Mouse (Mus musculus): ENCODE results near the gene Tmem33.
A peak's percentile ranks its signal among the peaks of the same experiment; 100 is the strongest.

- TF ChIP-seq MAFK (IDR thresholded peaks at IDR 0.05; ENCODE audit: insufficient read depth, low read depth, low read length): peak; percentile 22; the same call in 1 of the 2 replicates
- TF ChIP-seq ZNF384 (IDR thresholded peaks at IDR 0.05; ENCODE audit: low read depth, low read length): no peak
Observed at GRCm38 (mm10) chr5:67260531-67261371, at the start of gene Tmem33.
